Mouse (Mus musculus) embryo, embryonic 10 days (tissue): Measurements from ENCODE around the gene Zc2hc1c.

Source experiments
- DNase-seq: peaks from one replicate; pipeline ENCODE4 v3.0.0-alpha.2; 2015; ENCODE audit warnings: low spot score

Gene Zc2hc1c

DNA sequence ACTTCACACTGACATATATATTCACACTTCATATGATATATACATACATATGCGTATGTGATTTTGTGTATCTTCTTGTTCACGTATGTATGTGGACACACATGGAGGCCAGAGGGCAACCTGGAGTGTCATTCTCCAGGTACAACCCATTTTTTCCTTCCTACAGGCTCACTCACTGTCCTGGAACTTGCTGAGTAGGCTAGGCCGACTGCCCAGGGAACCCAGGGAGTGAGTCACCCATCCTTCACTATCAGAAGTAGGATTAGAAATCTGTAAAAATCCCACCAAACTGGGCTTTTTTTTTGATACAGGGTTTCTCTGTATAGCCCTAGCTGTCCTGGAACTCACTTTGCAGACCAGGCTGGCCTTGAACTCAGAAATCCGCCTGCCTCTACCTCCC is 3.4 kb upstream of the Zc2hc1c start:
- DNase-seq = no peak

DNA sequence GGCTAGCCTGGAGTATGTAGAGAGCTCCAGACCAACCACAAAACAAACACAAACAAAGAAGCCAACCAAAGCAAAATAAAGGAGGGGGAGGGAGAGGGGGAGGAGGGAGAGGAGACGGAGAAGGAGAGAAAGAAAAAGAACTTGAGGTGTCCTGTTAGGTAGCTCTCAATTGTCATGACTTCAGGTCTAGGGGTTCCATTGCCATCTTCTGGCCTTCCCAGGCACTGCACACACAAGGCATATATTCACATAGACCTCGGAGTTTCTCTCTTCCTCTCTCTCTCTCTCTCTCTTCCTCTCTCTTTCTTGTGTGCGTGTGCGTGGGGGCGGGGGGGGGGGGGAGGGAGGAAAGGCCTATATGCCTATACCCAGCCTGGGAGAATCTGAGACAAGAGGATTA is 1.4 kb upstream of the Zc2hc1c start:
- DNase-seq = peak; percentile 53

DNA sequence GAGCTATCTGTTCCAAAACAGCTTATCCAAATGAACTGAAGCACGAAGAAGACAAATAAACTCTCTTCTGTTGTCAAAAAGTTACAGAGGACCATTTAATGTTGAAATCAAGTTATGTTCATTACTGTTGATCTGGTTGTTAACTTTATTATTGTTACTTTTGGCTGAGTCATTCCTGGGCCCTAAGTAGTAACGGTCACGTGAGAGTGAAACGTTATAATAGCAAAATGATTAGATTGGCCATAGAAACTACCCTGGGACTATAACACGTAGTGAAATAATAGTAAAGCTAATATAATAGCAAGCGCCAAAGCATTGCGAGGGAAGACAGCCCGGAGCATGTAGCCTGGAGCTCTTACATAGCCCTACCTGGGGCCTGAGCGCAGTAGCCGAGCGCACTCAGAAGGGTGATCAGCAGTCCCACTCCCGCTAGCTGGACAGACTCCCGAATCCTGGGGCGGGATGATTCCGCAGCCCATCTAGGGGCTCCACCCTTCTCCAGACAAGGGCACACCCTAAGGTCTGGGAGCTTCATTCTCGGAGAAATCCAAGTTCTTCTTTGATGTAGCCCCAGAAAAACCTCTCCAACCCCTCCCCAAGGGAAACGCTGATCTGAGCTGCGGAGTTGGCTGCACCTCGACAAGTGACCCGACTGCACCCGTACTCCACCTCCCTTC is 444 bp upstream of the Zc2hc1c start, which contains the start of gene Acyp1:
TSS of gene Acyp1 (minus strand) at position 630 of the 677 bp plus-strand sequence.
- no peak for DNase-seq

DNA sequence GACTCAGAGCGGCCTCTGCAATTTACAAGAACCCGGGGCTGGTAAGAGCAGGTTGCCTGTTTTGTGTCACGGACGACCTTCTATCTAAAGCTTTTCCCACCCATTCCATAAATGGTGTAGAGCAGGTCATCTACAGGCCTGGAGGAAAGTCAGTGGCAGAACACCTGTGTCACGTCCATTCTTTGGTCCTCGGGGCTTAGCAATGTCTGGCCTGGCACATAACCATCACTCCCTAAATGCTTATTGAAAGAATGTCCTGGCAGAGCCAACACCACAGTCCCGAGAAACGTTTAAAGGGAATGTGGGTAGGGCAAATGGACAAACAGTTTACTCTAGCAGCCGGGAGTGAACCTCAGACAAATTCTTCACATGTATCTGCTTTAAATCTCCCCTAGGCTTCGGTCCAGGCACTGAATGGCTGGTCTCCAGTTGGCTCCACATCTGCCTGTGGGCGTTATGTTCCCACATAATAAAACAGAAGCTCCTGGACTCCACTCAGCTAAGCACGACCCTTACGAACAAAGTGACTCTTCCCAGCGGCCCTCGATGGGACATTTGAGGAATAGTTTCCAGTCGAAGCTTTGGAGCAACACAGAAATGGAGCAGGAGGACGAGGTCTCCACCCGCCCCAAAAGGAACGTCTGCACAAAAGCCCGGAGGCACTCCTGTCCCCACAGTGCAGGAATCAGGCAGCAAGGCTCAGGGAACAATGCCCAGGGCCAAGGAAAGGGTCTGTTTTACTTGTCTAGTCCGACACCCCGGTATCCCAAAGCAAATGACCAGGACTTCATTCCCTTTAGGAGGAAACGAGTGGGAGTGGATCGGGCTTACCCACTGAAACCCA is 988 bp downstream of the Zc2hc1c start:
- DNase-seq = no peak

DNA sequence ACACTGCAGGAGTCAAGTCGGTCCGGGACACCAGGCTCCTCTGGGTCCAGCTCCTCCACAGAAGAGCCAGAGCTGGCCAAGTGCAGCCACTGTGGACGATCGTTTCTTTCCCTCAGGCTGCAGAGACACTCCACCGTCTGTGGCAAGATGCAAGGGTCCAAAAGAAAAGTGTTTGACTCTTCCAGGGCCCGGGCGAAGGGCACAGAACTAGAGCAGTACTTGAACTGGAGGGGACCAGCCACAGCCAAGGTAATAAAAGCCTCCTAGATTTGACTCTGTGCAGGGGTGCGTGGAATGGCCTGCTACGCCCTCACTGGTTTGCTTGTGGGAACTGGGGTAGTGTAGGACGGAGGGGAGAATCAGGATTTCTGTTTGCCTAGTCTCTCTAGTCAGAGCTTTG is 2.2 kb downstream of the Zc2hc1c start:
- DNase-seq = no peak

DNA sequence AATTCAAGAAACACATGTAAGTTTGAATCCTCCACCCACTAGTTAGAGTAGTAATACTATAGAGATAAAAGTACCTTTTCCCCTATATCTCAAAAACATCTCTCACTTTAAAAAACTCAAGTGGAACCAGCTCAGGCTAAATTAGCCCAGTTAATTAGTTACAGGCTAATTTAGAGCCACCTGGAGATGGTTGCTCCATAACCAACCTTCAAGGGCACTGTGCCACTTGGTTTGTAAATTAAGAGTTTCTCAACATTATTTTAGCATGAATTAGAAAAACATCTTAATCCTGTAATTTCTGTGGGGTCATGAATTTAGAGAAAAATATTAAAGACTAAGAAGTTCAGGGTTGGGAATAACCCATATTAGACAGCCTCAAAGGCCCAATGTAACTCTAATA is 3.1 kb downstream of the Zc2hc1c start:
- no peak for DNase-seq

DNA sequence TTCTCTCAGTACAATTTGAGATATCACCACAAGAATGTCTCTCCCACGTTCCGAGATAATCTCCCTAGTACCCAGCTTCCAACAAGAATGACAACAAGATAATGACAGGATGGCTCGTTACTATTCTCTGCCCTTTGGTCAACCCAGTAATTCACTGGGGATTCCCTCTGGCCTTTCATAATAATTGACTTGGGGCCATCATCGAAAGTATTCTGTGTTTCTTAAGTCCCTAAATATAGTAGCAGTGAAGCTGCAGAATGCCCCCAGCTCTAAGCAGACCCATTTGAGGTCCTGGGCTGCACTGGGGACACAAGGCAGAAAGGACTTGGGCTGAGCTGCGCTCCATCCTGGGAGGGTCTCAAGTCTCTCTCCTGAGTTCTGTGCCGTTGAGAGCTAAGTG is 3.9 kb downstream of the Zc2hc1c start:
- DNase-seq = no peak

DNA sequence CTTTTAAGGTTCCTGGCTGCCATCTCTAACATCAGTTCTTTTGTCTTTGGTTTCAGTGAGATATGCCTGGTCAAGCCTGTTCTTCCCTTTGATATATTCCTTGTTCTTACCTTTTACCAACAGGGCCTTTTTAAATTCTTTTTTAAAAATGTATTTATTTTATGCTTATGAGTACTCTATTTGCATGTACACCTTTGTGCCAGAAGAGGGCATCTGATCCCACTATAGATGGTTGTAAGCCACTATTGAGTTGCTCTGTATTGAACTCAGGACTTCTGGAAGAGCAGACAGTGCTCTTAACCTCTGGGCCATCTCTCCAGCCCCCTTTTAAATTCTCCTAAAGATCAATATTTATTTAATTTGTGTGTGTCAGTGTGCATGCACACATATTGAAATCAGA is 4.5 kb downstream of the Zc2hc1c start:
- DNase-seq = no peak

DNA sequence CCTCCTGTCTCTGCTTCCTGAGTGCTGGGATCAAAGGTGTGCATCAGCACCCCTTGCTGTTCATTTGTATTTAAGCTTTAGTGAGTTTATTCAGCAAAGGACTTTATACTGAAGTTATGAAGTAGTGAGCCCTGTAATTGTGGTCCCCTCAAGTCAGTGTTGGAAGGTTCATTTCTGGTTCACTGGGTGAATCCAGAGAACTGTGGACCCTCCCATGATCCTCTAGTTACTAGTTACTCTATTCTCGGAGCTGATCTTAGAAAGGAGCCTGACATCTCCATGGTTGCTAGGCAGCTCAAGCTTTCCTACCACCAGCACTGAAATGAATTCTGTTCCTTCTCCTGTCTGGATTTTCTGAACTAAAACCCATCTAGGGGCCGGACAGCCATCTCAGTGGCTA is 7.1 kb downstream of the Zc2hc1c start:
- no peak for DNase-seq

DNA sequence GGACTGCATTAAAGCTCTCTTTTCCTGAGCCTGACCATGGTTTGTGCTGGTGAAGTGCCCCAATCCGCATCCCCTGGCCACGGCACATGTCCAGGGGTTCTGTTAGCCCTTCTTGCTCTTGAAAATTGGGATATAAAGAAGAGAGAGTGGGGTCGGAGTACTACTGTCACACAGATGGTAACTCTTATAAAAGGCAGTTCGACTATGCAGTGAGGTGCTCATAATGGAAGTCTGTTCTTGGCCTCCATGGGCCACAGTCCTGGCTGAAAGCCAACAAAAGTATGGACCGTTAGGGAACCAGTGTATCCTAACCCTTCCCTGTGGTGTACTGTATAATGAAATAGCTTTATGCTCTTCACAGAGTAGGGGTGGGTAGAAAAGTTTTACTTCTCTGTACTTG is 8.5 kb downstream of the Zc2hc1c start:
- DNase-seq = no peak

DNA sequence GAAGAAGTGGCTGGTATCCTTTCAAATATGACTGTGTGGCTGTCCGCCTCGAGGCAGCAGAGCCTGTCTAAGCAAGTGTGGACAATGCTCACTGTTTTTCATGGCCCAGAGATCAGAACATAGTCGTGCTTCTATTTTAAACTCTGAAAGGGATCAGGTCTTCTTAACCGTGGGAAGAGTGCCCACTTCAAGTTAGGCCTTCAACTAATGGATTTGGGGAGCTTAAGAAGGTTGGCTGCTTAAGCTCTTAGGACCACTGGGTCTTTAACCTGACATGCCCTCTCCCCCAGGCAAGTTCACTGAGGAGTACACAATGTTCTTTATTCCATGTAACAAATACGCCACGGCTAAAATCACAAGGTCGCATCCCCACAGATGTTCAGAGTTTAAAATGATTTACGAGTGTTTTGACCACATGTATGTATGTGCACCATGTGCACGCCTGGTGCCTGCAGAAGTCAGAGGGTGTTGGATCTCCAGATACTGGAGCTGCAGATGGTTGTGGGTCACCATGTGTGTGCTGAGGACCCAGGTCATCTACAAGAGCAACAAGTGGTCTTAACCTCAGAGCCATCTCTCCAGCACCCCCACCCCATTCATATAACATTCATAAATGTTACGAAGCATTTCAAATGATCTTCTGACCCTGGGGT is 9.1 kb downstream of the Zc2hc1c start:
- DNase-seq = no peak

DNA sequence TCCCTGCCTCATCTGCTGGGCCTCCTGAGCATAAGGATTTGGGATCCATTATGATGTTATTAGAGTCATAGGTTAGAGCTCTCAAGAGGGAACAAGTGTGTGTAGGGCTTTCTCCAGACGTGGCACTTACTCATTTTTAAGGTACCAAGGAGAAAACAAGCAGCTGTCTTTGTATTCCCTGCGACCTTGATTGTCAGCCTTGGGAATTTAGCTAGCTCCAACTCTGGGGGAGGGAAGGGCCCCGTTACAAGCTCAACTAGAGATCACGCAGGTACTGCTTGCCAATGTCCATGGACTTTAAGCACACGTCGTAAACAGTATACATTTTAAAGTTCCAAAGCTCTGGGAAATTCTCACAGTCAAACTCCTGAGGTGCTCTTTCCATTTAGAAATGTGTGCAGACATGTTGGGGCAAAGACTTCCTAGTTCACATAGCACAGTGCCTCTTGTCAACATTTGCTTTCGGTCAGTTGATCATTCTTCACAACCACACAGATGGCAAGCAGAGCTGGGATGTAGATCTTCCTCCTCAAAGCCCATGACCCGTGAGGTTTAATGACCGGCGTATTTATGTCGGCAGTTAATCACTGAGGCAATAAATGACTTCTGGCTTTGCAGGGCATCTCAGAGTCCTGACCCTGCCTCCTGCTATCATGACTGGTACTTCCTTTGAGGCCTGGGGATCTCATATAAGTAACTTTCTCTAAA is 9.9 kb downstream of the Zc2hc1c start:
- peak; percentile 68 for DNase-seq

DNA sequence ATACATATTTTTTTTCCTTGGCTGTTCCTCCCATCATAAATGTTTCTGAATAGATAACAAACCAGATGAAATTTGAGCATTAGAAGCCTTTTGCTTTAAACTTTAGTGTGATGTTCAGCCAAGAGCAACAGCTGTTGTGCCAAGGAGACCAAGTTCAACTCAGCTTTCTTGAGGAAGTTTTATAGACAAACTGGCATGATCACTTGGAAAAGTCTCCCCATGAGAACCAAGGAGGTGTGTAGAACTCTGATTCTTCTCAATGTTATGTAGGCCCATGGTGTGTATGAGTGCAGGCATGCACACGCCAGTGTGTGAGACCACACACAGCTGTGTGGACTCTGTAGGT is 10.4 kb downstream of the Zc2hc1c start:
- DNase-seq = no peak

DNA sequence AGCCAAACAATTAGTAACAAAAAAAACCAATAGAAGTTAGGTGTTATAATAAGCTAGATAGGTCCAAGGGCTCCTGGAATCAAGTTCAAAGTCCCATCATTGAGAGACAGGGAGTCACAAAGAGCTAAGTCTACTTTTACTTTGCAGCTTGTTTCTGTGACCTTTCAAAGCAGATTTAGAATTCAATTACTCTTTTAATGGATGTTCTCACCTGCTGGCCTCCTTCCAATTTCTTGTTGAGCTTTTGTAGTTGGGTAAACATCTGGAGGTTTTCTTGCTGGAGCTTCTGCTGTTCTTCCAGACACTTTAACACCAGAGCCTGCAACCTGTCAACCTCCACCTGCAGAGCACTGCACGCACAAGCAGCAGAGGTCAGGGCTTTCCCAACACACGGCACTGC is 14.9 kb downstream of the Zc2hc1c start:
- DNase-seq = no peak

DNA sequence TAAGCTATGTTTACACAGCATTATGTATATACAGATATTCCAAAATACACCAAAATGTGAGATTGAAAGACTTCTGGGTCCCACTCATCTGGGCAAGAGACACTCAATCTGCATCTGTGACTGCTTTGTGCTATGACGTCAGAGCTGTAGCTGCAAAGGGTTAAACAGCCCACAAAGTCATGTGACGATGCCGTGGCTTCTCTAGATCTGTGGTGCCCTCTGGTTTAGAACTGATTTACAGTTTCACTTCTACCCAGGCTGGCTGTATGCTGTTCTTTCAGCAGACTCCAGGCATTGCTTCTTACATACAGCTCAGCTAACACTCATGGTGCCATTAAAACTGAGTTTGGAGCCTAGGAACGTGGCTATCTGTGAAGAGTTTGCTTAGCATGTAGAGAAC is 16.3 kb downstream of the Zc2hc1c start:
- DNase-seq = no peak

DNA sequence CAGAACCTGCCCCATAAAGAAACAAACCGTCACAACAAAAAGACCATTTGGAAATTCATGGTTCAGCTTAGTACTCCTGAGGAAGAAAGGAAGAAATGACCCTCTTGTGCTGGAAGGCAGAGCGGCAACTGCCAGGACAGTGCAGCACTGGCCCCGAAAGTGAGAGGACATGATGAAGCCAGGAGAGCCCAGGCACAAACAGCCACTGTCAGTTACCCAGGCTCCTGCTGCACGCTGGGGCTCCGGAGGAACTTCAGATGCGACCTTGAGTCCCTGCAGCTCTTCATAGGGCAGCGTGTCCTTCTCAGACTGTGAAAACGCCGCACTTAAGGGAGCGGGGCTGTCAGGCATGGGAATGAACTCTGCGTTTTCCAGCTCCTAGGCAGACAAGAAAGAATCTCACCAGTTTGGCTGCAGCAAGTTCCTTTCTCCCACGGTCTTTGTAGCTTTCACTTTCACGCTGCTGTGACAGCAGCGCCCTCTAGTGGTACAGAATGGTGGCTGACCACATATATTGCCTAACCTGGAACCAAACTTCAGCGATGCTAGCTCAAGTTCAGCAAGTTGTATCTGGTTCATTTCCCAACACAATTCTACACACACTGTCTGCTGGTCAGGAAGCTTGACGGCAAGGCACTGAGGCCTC is 17.0 kb downstream of the Zc2hc1c start:
- peak; percentile 91 for DNase-seq

DNA sequence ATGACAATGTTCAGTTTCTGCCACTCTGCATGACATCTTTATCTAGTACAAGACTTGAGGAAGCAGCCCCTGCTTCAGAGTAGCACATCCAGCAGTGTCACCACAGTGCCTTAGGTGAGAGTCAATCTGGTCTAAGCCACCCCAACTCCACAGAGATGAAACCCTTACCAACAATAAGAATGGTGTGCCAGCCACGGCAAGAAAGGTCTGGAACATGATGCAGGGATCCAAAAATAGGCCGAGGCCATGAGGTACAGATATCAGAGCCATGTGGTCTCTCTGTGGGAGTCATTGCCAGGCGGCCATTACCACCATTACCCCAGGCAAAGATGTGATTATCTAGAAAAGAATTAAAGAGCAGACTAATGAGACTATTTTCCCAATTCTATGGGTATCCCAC is 20.3 kb downstream of the Zc2hc1c start:
- no peak for DNase-seq

DNA sequence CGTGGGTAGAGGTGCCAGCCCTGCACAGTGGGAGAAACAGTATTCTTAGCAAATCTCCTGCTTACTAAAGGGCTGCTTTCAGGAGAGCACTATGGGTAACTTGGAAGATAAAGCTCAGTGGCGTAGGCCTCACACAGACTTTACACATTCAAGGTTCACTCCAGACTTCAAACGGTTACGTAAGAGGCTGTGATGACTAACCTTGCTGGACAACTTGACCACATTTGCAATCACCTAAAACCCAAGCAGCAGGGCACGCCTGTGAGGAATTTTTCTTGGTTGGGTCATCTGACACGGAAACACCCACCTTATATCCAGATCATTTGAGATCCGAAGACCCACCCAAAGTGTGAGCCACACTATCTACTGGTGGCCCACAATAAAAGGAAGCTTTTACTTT is 41.8 kb downstream of the Zc2hc1c start:
- no peak for DNase-seq

DNA sequence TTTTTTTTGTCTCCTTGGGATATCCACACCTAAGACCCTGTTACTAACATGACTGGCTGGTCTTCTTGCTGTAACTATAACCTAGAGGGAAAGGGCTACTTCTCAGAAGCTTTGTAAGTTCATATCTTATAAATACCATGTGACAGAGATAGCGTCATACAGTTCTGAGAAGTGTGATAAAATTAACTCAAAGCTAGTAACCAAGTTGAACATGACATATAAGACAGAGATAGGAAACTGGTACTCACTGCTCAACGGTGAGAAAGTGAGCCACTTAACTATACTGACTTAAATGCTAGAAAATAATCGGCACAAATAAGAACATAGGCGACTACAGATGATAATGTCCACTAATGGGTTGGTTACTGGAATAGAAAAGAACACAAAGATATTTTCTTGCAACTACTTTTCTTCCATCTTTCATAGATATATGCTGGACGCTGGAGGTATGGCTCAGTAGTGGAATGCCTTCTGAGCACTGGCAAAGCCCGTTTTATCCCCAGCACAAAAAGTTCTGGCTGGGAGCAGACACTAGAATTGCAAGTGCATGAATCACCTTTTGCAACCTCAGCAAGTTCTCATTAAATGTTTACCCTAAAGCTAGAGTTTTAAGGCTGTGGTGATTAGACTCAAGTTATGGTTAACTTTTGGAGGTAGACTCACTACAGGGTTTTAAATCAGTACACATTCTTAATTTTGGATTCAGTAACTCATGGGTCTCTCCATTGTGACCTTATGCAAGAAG is 49.3 kb downstream of the Zc2hc1c start:
- DNase-seq = no peak

DNA sequence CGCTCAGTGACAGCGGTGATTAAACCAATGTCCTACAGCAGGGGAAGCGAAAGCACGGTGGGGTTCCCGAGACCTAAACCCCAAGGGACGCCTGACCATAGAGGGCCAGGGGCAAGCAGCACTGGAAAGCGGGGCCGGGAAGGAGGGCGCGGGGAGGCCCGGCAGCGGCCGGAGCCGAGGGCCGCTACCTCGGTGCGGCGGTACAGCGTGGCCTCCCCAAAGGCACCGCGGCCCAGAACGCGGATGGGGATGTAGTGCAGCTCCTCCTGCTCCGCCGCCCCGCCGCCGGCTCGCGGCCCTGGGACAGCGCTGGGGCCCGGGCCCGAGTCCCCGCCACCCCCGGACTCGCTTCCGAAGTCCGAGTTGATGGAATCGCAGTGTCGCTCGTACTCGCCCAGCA is 50.4 kb downstream of the Zc2hc1c start:
- DNase-seq = peak; percentile 36

DNA sequence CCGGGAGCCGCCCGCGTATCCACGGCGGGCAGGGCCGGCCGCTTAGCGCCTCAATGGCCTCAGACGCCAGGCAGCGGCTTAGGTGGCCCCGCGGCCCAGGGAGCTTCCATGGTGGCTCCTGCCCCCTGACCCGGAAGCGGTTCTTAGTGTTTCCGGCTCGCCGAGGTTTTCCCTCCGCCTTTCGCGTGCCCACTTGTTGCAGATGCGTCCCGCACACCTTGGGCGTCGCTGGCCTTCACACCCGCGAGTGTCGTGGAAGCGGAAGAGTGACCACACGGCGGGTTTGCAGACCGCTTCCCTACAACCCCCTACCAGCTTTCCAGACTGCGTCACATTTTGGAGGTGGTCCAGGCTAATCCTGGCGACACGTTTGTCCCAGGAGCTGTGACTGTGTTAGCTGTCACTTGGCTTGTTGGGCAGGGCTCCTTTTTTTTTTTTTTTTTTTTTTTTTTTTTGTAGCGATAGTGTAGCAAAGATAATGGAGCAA is 50.9 kb downstream of the Zc2hc1c start, which contains the start of gene Nek9:
TSS of gene Nek9 (minus strand) at position 120 of the 487 bp plus-strand sequence.
- peak; percentile 97 for DNase-seq
